Mouse (Mus musculus): ENCODE results near the gene Ybx3.

- TF ChIP-seq EP300 (optimal IDR thresholded peaks at IDR 0.05) (no peak), CTCF (IDR thresholded peaks at IDR 0.05; ENCODE audit: low read depth) (no peak)
Measured at GRCm38 (mm10) chr6:131338787-131339186, 49.5 kb downstream of the Ybx3 start.

All from stomach, postnatal 0 days (tissue).